Mouse (Mus musculus): ENCODE results near the gene Spint5.

GRCm38 (mm10) chr2:164723276-164723675, 8.2 kb downstream of the Spint5 start:
- TF ChIP-seq GATA1 (IDR thresholded peaks at IDR 0.05; ENCODE audit: borderline replicate concordance, low read length): no peak
- no peak for TF ChIP-seq FLI1 (IDR thresholded peaks at IDR 0.05; ENCODE audit: low read length)
